Mouse (Mus musculus): ENCODE results near the gene Plcb4. TPM values are rescaled to one million over a fixed set of nuclear protein-coding genes. Genes with fewer than 3 reads are reported as not detected.
"Not testable (repeated sequence)": the region's sequence is repeated elsewhere in the genome, so short reads cannot be mapped to it uniquely, and the experiment has no call there.

The Plcb4 gene
- polyA plus RNA-seq, 1 experiment from 2014 or later = 18.6 TPM

DNA sequence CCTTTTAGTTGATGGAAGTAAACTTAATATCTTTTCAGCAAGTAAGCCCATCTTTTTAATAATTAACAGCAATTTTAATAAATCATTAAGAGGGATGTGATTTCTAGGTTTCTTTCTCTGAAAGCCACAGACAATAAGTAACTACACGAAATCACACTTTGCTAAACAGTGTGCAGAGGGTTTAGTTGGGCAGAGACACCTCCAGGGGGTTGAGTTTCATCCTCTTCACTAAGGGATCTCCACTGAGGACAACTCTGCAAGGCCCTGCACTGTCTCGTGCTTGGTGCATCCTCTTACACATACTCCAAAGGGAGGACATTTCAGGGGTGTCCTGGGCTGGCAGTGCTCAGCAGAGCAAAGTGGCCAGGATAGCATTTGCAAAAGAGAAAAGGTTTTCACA is 235.8 kb downstream of the Plcb4 start:
- ATAC-seq (replicated peaks) = no peak

DNA sequence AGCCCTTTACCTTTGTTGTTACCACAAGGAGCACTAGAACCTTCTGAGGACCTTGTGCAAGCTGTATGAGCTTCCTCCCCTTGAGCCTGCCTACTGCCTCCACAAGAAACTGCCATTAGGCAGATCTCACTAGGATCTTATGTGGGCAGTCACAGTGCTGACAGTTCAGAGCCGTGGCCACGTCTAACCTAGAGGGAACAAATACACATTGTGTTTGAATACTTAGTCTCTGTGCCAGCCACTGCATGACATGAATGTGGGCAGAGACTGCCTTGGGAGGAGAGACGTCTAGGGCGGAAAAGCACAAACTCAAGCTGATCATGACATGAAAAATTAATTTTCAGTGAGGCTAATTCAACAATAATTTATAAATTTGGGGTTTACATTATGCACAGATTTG is 239.2 kb downstream of the Plcb4 start:
- 54% methylated on average over 4 of the region's 4 CpGs for WGBS
- Histone ChIP-seq H3K9ac (replicated peaks) (no peak overlapping the region), H3K9me3 (no peaks in the 10 kb centered on the region), H3K4me1 (no peaks in the 10 kb centered on the region), H3K27me3 (no peaks in the 10 kb centered on the region), H3K36me3 (no peaks in the 10 kb centered on the region), H3K27ac (replicated peaks) (no peak overlapping the region), H3K4me3 (no peak overlapping the region), H3K4me2 (replicated peaks) (no peak overlapping the region)
- ATAC-seq (replicated peaks) = no peak

More for the DNA sequence above, 235.8 kb downstream of the Plcb4 start:
- 93% methylated on average over 2 of the region's 2 CpGs for WGBS
- H3K36me3 ChIP-seq = no peaks in the 10 kb centered on the region
- H3K9me3 ChIP-seq = no peaks in the 10 kb centered on the region
- H3K4me3 ChIP-seq = no peak overlapping the region
- H3K9ac ChIP-seq (replicated peaks) = no peak overlapping the region
- no peak overlapping the region for H3K27ac ChIP-seq (replicated peaks)
- no peaks in the 10 kb centered on the region for H3K27me3 ChIP-seq
- no peak overlapping the region for H3K4me2 ChIP-seq (replicated peaks)
- H3K4me1 ChIP-seq = no peaks in the 10 kb centered on the region

DNA sequence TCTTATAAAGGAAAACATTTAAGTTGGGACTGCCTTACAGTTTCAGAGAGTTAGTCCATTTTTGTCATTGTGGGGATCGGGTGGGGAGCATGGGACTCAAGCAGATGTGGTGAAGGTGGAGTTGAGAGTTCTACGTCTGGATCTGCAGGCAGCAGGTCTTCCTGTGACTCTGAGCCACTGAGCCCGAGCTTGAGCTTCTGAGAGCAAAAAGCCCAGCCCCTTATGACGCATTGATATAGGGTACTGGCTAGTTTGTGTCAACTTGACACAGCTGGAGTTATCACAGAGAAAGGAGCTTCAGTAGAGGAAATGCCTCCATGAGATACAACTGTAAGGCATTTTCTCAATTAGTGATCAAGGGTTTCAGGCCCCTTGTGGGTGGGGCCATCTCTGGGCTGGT is 241.1 kb downstream of the Plcb4 start:
- H3K4me2 ChIP-seq (replicated peaks); H3K27ac ChIP-seq (replicated peaks); H3K9me3 ChIP-seq; ATAC-seq (replicated peaks); H3K36me3 ChIP-seq; H3K4me3 ChIP-seq; H3K9ac ChIP-seq (replicated peaks); H3K27me3 ChIP-seq; H3K4me1 ChIP-seq: not testable (repeated sequence)
- WGBS = 89% methylated on average over 4 of the region's 4 CpGs

DNA sequence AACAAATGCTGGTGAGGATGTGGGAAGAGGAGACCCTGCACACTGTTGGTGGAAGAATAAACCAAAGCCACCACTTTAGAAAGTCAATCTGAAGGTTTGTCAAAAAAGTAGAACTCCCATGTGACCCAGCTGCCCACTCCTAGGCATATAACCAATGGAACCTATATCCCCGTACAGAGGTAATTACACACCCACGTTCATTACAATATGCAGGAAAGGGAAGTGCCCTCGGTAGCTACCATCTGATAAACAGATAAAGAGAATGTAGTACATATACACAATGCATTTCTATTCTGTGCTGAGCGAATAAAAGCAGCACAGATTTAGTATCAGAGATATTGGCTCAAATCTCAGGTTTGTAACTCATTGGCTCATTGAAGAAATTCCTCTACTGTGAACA is 242.2 kb downstream of the Plcb4 start:
- ATAC-seq (replicated peaks) = no peak
- WGBS = 98% methylated on average over 4 of the region's 4 CpGs
- H3K9ac ChIP-seq (replicated peaks) = no peak overlapping the region

DNA sequence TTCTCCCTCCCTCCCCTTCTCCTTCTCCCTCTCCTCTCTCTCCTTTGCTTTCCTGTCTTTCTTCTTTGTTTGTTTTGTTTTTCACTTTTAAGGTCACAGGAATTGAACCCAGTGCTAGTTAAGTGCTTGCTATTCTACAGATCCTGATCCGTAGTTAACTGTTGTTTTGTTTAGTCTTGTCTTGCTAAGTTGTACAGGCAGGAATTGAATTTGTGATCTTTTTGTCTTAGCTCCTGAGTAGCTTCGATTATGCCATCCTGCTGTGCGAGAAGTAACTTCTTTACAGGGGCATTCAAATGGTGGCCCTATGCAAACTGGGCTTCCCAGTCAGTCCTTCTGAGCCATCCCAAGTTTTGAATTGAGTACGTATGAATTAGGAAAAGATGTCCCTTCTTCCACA is 245.5 kb downstream of the Plcb4 start:
- no peak for ATAC-seq (replicated peaks)
- H3K9me3 ChIP-seq = no peaks in the 10 kb centered on the region
- WGBS = 66% methylated on average over 4 of the region's 4 CpGs
- no peak overlapping the region for H3K4me2 ChIP-seq (replicated peaks)
- no peak overlapping the region for H3K27ac ChIP-seq (replicated peaks)
- H3K27me3 ChIP-seq = no peaks in the 10 kb centered on the region
- no peaks in the 10 kb centered on the region for H3K4me1 ChIP-seq
- H3K4me3 ChIP-seq = no peak overlapping the region
- no peaks in the 10 kb centered on the region for H3K36me3 ChIP-seq
- H3K9ac ChIP-seq (replicated peaks) = no peak overlapping the region

More for the DNA sequence above, 242.2 kb downstream of the Plcb4 start:
- H3K4me2 ChIP-seq (replicated peaks) = no peak overlapping the region
- no peak overlapping the region for H3K27ac ChIP-seq (replicated peaks)
- H3K4me3 ChIP-seq = no peak overlapping the region
- H3K27me3 ChIP-seq = no peaks in the 10 kb centered on the region
- no peaks in the 10 kb centered on the region for H3K36me3 ChIP-seq
- no peaks in the 10 kb centered on the region for H3K4me1 ChIP-seq
- no peaks in the 10 kb centered on the region for H3K9me3 ChIP-seq

DNA sequence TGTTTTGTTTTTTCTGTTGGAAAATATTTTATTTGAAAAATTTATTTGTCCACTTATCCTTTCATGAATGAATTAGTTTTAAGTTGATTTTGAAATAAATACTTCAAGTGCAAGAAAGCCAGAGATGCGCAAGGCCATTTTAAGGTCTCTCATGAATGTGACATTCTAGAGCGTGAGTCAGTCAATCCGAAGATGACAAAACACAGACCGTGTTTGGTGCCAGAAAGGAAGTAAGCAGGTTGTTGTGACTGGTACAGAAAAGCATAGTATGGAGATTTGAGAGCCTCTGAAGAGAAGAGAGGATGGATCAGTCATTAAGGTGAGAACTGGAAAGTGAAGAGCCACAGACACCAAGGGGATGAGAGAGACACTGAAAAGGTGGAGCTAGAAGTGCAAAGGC is 246.0 kb downstream of the Plcb4 start:
- WGBS = 89% methylated on average over 4 of the region's 4 CpGs
- no peaks in the 10 kb centered on the region for H3K9me3 ChIP-seq
- ATAC-seq (replicated peaks) = no peak
- H3K4me3 ChIP-seq = no peak overlapping the region
- no peaks in the 10 kb centered on the region for H3K4me1 ChIP-seq
- no peaks in the 10 kb centered on the region for H3K36me3 ChIP-seq
- no peaks in the 10 kb centered on the region for H3K27me3 ChIP-seq
- H3K27ac ChIP-seq (replicated peaks) = no peak overlapping the region
- H3K9ac ChIP-seq (replicated peaks) = no peak overlapping the region
- H3K4me2 ChIP-seq (replicated peaks) = no peak overlapping the region

DNA sequence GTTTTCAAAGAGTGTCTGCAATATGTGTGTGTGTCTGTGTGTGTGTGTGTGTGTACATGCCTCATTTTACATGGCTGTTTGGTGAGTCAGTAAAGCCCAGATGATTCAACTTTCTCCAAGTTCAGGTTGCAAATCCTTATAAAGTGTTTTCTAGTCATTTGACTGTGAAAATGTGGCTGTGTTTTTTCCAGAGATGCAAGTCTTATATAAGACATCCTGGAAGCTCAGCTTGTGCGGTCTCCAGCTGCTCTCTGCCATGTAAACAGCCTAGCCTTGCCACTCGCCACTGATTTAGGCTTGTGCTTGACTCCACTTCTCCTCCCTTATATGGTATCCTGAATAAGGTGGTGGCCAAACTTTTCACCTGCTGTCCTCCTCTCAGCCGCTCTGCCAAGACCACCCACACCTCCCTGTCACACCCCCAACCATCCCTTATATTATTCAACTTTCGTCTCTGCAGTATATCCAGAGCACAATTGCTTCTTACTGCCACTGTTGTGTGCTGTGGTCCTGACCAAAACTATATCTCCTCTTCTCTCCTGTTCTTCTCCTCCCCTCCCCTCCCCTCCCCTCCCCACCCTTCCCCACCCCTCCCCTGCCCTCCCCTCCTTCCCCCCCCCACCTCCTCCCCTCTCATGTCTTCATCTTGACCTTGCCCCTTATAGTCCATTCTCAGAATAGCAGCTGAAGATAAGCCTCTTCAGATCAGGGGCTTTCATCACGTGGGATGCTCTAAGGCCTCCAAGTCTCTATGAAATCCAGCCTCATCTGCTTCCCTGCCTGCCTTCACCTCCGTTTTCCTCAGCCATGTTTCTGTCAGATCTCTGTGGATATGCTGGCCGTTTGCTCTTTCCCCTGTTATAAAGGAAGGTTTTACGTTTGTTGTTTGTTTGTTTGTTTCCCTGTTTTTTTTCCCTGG is 255.8 kb downstream of the Plcb4 start:
- no peak for ATAC-seq (replicated peaks)
- 76% methylated on average over 8 of the region's 8 CpGs for WGBS
- H3K27me3 ChIP-seq = no peaks in the 10 kb centered on the region

DNA sequence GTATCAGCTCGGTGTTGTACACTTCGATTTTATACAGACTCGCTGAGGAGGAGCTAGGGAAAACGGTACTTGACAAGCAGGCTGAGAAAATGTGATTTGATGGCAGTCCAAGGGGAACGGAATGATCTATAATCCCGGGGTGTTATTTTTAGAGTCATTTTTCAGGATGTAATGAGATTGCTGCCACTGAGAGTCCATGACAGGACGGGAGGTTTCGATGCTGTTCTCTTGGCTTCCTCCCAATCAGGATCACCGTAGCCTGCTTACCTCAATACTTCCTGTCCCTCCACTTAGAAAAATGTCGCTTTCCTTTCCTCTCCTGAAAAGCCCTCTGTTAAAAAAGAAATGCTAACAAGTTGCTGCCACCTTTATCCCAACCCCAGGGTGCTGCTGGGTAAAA is 257.1 kb downstream of the Plcb4 start:
- 63% methylated on average over 10 of the region's 10 CpGs for WGBS
- Histone ChIP-seq H3K4me1 (0 out of 2 replicates have a peak, but pooled peaks cover 9% of the 10 kb centered on the region), H3K9me3 (no peaks in the 10 kb centered on the region), H3K27me3 (no peaks in the 10 kb centered on the region), H3K36me3 (no peaks in the 10 kb centered on the region), H3K9ac (replicated peaks) (no peak overlapping the region), H3K4me2 (replicated peaks) (no peak overlapping the region), H3K4me3 (no peak overlapping the region), H3K27ac (replicated peaks) (no peak overlapping the region)
- no peak for ATAC-seq (replicated peaks)

More for the DNA sequence above, 255.8 kb downstream of the Plcb4 start:
- Histone ChIP-seq H3K9ac (replicated peaks) (no peak overlapping the region), H3K4me2 (replicated peaks) (no peak overlapping the region), H3K27ac (replicated peaks) (no peak overlapping the region), H3K9me3 (no peaks in the 10 kb centered on the region), H3K4me1 (0 out of 2 replicates have a peak, but pooled peaks cover 9% of the 10 kb centered on the region), H3K36me3 (no peaks in the 10 kb centered on the region), H3K4me3 (no peak overlapping the region)

DNA sequence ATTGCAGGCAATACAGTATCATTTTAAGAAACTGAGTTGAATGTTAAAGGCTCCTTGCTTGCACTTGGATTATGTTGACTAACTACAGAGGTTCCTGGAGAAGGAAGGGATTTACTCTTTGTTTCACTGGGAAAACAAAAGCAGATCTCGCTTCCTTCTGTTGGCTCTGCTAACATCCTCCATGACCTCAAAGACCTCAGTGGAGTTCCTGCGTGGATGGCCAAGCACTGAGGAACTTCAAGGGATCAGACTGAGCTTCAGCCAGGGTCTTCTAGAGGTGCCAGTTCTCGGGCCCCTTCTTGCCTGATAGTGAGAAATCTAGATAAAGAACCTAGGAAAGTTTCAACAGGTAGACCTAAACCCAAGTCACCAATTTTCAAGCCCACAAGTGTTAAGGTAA is 258.2 kb downstream of the Plcb4 start:
- Histone ChIP-seq H3K4me1 (0 out of 2 replicates have a peak, but pooled peaks cover 9% of the 10 kb centered on the region), H3K36me3 (no peaks in the 10 kb centered on the region), H3K4me3 (no peak overlapping the region), H3K27me3 (no peaks in the 10 kb centered on the region), H3K27ac (replicated peaks) (no peak overlapping the region), H3K9ac (replicated peaks) (no peak overlapping the region), H3K4me2 (replicated peaks) (no peak overlapping the region), H3K9me3 (no peaks in the 10 kb centered on the region)
- ATAC-seq (replicated peaks) = no peak
- 68% methylated on average over 3 of the region's 3 CpGs for WGBS

DNA sequence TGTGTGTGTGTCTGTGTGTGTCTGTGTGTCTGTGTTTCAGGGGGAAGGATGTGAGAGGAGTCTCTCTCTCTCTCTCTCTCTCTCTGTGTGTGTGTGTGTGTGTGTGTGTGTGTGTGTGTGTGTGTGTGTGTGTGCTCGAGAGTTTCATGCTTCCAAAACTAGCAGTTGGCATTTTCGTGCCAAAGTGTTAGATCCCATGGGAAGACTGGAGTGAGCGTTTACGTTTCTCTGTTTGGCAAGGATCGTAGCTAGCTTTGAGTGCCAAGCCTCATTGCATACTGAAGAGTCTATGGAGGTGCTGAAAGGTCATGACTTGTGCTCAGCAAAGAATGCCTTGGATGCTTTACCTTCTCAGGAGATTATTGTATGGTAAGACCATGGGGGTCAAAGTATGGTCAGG is 259.3 kb downstream of the Plcb4 start:
- no peaks in the 10 kb centered on the region for H3K9me3 ChIP-seq
- H3K4me2 ChIP-seq (replicated peaks) = no peak overlapping the region
- no peak overlapping the region for H3K9ac ChIP-seq (replicated peaks)
- ATAC-seq (replicated peaks) = no peak
- 0 out of 2 replicates have a peak, but pooled peaks cover 9% of the 10 kb centered on the region for H3K4me1 ChIP-seq
- 60% methylated on average over 5 of the region's 5 CpGs for WGBS
- no peak overlapping the region for H3K27ac ChIP-seq (replicated peaks)
- no peaks in the 10 kb centered on the region for H3K36me3 ChIP-seq
- no peaks in the 10 kb centered on the region for H3K27me3 ChIP-seq
- H3K4me3 ChIP-seq = no peak overlapping the region

DNA sequence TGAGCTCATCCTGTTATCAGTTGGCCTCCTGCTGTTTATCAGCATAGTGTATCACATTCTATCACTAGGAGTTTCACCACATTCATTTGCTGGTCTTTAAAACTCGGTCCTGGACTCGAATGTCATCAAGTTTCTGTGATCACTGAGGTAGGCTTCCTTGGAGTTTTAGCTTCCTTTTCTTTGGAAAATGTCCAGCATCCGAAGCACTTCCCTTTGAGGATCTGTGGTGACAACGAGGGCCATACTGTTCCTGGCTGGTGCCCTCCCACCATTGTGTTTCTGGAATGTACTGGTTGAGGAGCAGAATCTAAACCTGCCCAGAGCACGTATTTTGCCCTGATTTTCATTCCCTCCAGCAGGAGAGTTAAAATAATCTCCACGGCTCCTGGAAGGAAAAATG is 260.8 kb downstream of the Plcb4 start:
- Histone ChIP-seq H3K27me3 (no peaks in the 10 kb centered on the region), H3K36me3 (no peaks in the 10 kb centered on the region), H3K4me3 (no peak overlapping the region), H3K9me3 (no peaks in the 10 kb centered on the region), H3K9ac (replicated peaks) (no peak overlapping the region), H3K27ac (replicated peaks) (no peak overlapping the region), H3K4me2 (replicated peaks) (no peak overlapping the region), H3K4me1 (0 out of 2 replicates have a peak, but pooled peaks cover 9% of the 10 kb centered on the region)
- WGBS = 73% methylated on average over 6 of the region's 6 CpGs
- ATAC-seq (replicated peaks) = no peak

DNA sequence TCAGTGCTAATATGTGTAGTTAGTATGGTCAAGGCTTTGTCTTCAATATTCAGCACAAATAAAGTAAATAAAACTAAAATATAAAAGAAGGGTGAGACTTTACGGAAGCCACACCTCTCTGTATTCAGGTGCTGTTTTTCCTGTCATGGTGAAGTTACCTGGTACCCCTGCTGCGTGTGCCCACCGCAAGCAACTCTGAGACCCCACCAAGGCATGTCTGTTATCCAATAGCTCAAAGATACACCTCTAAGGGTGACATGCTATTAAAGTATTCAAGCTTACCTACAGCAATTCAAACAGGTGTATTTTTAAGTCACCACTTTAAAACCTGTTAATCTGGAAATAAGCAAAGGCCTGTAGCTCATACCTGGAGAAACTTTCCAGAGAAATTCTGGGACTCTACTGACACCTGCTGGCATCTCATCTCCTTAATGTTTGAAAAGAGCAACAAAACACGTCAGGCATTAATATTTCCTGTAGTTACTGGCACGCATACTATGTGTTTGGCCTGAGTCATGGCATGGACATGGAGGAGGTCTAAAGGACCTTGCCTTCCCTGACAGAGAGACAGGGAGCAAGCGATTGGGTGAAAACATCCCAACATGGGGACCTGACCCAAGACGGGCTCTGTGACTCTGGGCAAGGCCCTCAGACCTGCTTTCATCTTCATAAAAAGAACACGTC is 268.0 kb downstream of the Plcb4 start:
- 86% methylated on average over 8 of the region's 8 CpGs for WGBS
- Histone ChIP-seq H3K4me3 (no peak overlapping the region), H3K4me1 (peaks cover 2% of the 10 kb centered on the region; the same call in 1 of the 2 replicates), H3K27me3 (no peaks in the 10 kb centered on the region), H3K9ac (replicated peaks) (no peak overlapping the region), H3K27ac (replicated peaks) (no peak overlapping the region), H3K9me3 (no peaks in the 10 kb centered on the region), H3K4me2 (replicated peaks) (no peak overlapping the region), H3K36me3 (no peaks in the 10 kb centered on the region)
- ATAC-seq (replicated peaks) = peak; percentile 26; the same call in 1 of the 2 replicates
